ENCODE assay signal across 14 mouse cellular contexts in the genomic region with DNA sequence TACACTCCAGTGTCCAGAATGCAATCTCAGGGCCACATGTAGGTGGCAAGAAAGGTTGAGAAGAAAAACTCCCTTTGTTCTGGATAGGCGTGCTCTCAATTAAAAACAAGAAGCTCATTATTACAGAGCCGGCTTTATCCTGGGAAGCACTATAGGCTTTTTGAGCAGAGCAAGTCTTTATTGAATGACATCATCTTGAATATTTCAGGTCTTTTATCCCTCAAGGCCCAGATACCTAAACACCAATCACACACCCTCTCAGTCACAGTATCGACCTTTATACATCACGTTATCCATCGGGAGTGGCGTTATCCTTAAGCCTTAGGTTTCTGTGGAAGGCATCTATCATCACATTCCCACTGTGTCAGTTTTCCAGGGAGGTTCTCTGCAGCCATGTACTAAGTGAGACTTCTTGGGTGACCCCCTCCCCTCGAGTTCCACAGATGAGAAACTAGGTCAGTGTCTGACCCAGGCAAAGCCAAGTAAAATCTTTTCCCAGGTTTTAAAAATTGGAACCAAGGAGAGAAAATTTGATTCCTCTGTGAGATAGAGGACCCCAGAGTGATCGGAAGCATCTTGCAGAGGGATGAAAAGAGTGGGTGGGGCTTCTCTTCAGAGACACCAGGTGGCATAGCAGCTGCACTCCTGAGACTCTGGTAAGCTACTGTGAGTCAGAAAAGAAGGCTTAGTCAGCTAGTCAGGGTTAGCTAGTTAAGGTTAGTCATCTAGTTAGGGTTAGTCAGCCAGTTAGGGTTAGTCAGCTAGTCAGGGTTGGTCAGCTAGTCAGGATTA. TPM values are rescaled to one million over a fixed set of nuclear protein-coding genes. Genes with fewer than 3 reads are reported as not detected.
DNase-seq lines count a peak whose midpoint lies in the region; ATAC-seq and TF ChIP-seq lines count a peak whose summit lies in the region.
"Had no signal": no experiment of that assay in that cellular context is flagged by ENCODE, and none has a peak within 500 bp of the region (broad histone marks: within the 10 kb centered on the region; RNA-seq: fewer than 3 reads in every experiment).

No protein-coding gene starts in this region.

- 0 out of 2 replicates have a peak, but pooled peaks cover 7% of the 10 kb centered on the region for H3K27me3 ChIP-seq in forebrain, embryonic 14.5 days (replicated peaks; ENCODE audit: control insufficient read depth, insufficient read depth, low read length)

- H3K4me1 ChIP-seq in forebrain, embryonic 14.5 days (ENCODE audit: control insufficient read depth, insufficient read depth, low read length): 0 out of 2 replicates have a peak, but pooled peaks cover 4% of the 10 kb centered on the region

- H3K4me2 ChIP-seq in forebrain, embryonic 14.5 days (ENCODE audit: low read length): no peak overlapping the region

- ATAC-seq in CD4-positive, CD25-positive, alpha-beta regulatory T cell, adult 4 months: peak; percentile 23
- ATAC-seq in forebrain, embryonic 14.5 days: peak; percentile 71
- ATAC-seq: inflammation-experienced regulatory T-cells, adult 6 months had no signal

- H3K27ac ChIP-seq in left cerebral cortex, adult 2 months: no peak overlapping the region
- H3K27ac ChIP-seq in forebrain, embryonic 14.5 days (ENCODE audit: low read depth, low read length): no peak overlapping the region
- H3K27ac ChIP-seq: liver, embryonic 14.5 days had no signal

- TF ChIP-seq CTCF in left cerebral cortex, adult 2 months (IDR thresholded peaks at IDR 0.05): peak; percentile 24

- H3K9ac ChIP-seq in forebrain, embryonic 14.5 days (ENCODE audit: low read length): no peak overlapping the region
- H3K9ac ChIP-seq: liver, embryonic 14.5 days had no signal

- H3K9me3 ChIP-seq in forebrain, embryonic 14.5 days (replicated peaks; ENCODE audit: control insufficient read depth, low read length): no peaks in the 10 kb centered on the region

- no peaks in the 10 kb centered on the region for H3K36me3 ChIP-seq in forebrain, embryonic 14.5 days (ENCODE audit: control insufficient read depth, insufficient read depth, low read length)

- peak; percentile 21 to 26 for DNase-seq in cerebellum, postnatal 10 days
- DNase-seq in cerebellum, adult 11 months: no peak
- no peak for DNase-seq in left cerebral cortex, adult 2 months (ENCODE audit: extremely low spot score in 1 of 2, low spot score in 2 of 2)
- DNase-seq in left cerebral cortex, adult 11 months (ENCODE audit: low spot score): no peak
- DNase-seq in forebrain, embryonic 14.5 days (ENCODE audit: low spot score): peak; percentile 62
- DNase-seq in spleen, postnatal 14 days (ENCODE audit: low spot score in 2 of 2): no peak
- no peak for DNase-seq in adrenal gland, adult (ENCODE audit: inconsistent age in 2 of 2, low spot score in 1 of 2)
- DNase-seq: cerebellum, postnatal 36 days; kidney, postnatal 36 days had no signal

- 15% methylated on average over 8 of the region's 8 CpGs for WGBS in forebrain, embryonic 14.5 days

- no peak overlapping the region for H3K4me3 ChIP-seq in left cerebral cortex, adult 2 months
- H3K4me3 ChIP-seq in forebrain, embryonic 14.5 days (ENCODE audit: low read depth, low read length): no peak overlapping the region
- H3K4me3 ChIP-seq: megakaryocyte, embryonic 14.5 days; myocyte had no signal

- intact Hi-C loops in left cerebral cortex, adult 2 months (cut with DNase I): no loop called here

RNA-seq across cellular contexts. Expression of a gene that starts 9.0 kb away (rescaled TPM):
- total RNA-seq in left cerebral cortex, adult 2 months (2021): 10 to 100 TPM; 24.2 to 26.4 TPM
- polyA plus RNA-seq in CD4-positive, CD25-positive, alpha-beta regulatory T cell, adult 4 months (2017; shearing (Covaris generic)): not detected
- 0.05 TPM in 1 of 2 replicates, not detected in the other for polyA plus RNA-seq in forebrain, embryonic 14.5 days (2014; fragmentation: Nextera tagmentation; extraction: Ambion mirVana)
- polyA plus RNA-seq: inflammation-experienced regulatory T-cells, adult 6 months; myocyte had no signal

RNA-seq across cellular contexts. Expression of a gene that starts 39.4 kb away (rescaled TPM):
- total RNA-seq in left cerebral cortex, adult 2 months (2021): 100 to 1,000 TPM; 197 to 203 TPM
- 10 to 100 TPM; 31.6 to 40.2 TPM for polyA plus RNA-seq in CD4-positive, CD25-positive, alpha-beta regulatory T cell, adult 4 months (2017; shearing (Covaris generic))
- polyA plus RNA-seq in forebrain, embryonic 14.5 days (2014; fragmentation: Nextera tagmentation; extraction: Ambion mirVana): 149 and 167 TPM in 2 replicates

Comparison
In these comparisons a context has a peak if more than half of its experiments do, and no peak if none do; other contexts are left out.
1. DNase-seq: peak in cerebellum, postnatal 10 days (2 of 2) and forebrain, embryonic 14.5 days (single experiment); none in cerebellum, adult 11 months (single experiment), left cerebral cortex, adult 2 months (0 of 2), left cerebral cortex, adult 11 months (single experiment), spleen, postnatal 14 days (0 of 2) and adrenal gland, adult (0 of 2).